Mouse (Mus musculus) megakaryocyte, embryonic 14.5 days (primary cell): Measurements from ENCODE around the gene Mecr.

Experiments
- FLI1 ChIP-seq: IDR thresholded peaks from 2 replicates; pipeline ENCODE4 v1.6.1; 2012; ENCODE audit warnings: low read length, inconsistent platforms, mixed read lengths
- GATA1 ChIP-seq: IDR thresholded peaks from 3 replicates; pipeline ENCODE4 v1.6.1; 2012; ENCODE audit warnings: mixed read lengths, low read length, inconsistent platforms, borderline replicate concordance

DNA sequence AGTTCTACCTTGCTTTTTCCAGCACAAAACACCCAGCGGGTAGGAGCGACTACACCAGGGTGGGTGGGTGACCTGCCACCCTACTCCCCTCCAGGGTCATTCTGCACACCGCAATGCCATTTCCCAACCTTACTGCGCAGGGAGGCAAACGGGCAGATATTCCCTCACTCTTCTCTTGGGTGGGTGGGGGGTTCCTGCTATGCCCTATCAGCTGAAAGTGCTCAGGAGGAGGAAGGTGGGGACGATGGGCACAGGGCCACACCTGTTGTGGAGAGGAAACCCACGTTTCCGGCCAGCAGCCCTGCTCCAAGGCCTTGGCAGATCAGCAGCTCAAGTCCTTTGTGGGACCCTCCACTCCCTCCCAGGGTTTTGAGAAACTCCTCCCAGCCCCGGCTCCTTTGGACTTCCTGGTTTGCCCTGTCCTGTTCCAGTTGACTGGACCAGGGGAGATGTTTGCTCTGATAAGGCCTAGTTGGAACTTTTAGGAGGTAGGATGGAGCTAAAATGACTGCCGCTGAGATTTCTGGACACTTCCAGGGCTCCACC is 73.8 kb downstream of the Mecr start:
- TF ChIP-seq GATA1 (no peak), FLI1 (no peak)
